Mouse (Mus musculus) limb, embryonic 11.5 days (tissue): Measurements from ENCODE around the gene Slc46a1. TPM values are rescaled to one million over a fixed set of nuclear protein-coding genes. Genes with fewer than 3 reads are reported as not detected.

Source experiments
- ATAC-seq: fragments of 200-750 bp; cut with Nextera tagmentation; 2 replicates; pipeline ENCODE4 v1.8.0; 2017; ENCODE audit warnings: low read depth; ENCODE audit not compliant: insufficient number of reproducible peaks, low FRiP score, low TSS enrichment
- DNase-seq: peaks from one replicate; pipeline ENCODE4 v3.0.0-alpha.2; 2015; ENCODE audit warnings: low spot score
- H3K27ac ChIP-seq: fragments of 300-500 bp; sonication (generic); replicated peaks from 2 replicates; pipeline ENCODE4 v1.5.1; 2014; ENCODE audit warnings: low read depth, mild to moderate bottlenecking, low read length
- H3K27me3 ChIP-seq: fragments of 300-500 bp; sonication (generic); 2 replicates; pipeline ENCODE4 v1.6.1; 2014; ENCODE audit warnings: mild to moderate bottlenecking, low read length, mixed read lengths; ENCODE audit not compliant: control insufficient read depth, insufficient read depth
- H3K36me3 ChIP-seq: fragments of 300-500 bp; sonication (generic); 2 replicates; pipeline ENCODE4 v1.6.1; 2014; ENCODE audit warnings: mild to moderate bottlenecking, low read length, moderate library complexity, mixed read lengths; ENCODE audit not compliant: control insufficient read depth, insufficient read depth
- H3K4me1 ChIP-seq: fragments of 300-500 bp; sonication (generic); 2 replicates; pipeline ENCODE4 v1.6.1; 2014; ENCODE audit warnings: low read length, mixed read lengths; ENCODE audit not compliant: control insufficient read depth, insufficient read depth
- H3K4me2 ChIP-seq: fragments of 300-500 bp; sonication (generic); 2 replicates; pipeline ENCODE4 v1.6.1; 2014; ENCODE audit warnings: low read depth, mild to moderate bottlenecking, moderate library complexity; ENCODE audit not compliant: severe bottlenecking
- H3K4me3 ChIP-seq: fragments of 300-500 bp; sonication (generic); 2 replicates; pipeline ENCODE4 v1.5.1; 2014; ENCODE audit warnings: low read depth, low read length
- H3K9ac ChIP-seq: fragments of 300-500 bp; sonication (generic); 2 replicates; pipeline ENCODE4 v1.6.1; 2014; ENCODE audit warnings: mild to moderate bottlenecking, low read length
- H3K9me3 ChIP-seq: fragments of 300-500 bp; sonication (generic); 2 replicates; pipeline ENCODE4 v1.6.1; 2016; ENCODE audit warnings: low read length; ENCODE audit not compliant: control insufficient read depth
- WGBS: fragments of 180-500 bp; shearing (Covaris S2); extraction: QIAGEN DNeasy Blood & Tissue Kit; methylation state at CpG from one replicate; pipeline ENCODE4 v1.1.7; 2014; 5-methylcytosine and 5-hydroxymethylcytosine counted together
- polyA plus RNA-seq: library from polyadenylated mRNA; unstranded; fragments of >200 nt; fragmentation: Nextera tagmentation; extraction: Ambion mirVana; gene quantifications from 2 replicates; pipeline ENCODE4 v1.2.1, GENCODE M21; 2014

The Slc46a1 gene
- polyA plus RNA-seq, 1 experiment from 2014 or later, result 14.9 TPM

DNA sequence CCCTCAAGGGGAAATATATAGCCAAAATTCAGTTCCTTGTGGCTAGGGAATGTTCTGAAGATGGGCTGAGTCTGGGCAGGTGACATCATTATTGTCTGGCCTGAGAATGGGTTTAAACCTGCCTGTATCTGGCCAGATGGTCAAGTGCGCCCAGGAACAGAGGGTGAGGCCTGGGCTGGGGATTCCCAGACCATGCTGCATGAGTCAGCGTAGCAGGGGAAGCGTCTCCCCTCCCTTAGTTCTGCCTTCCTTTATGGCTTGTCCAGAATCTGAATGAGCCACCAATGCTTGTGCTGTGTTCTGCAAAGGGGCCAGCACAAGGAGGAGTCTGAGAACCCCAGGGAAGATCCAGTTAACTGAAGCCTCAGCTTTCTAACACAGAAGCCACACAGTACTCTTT is 18.3 kb upstream of the Slc46a1 start:
- Histone ChIP-seq H3K27ac (no peak overlapping the region), H3K36me3 (no peaks in the 10 kb centered on the region), H3K4me3 (no peak overlapping the region), H3K9me3 (no peaks in the 10 kb centered on the region), H3K4me2 (no peak overlapping the region), H3K4me1 (no peaks in the 10 kb centered on the region), H3K27me3 (no peaks in the 10 kb centered on the region), H3K9ac (no peak overlapping the region)
- no peak for DNase-seq
- no peak for ATAC-seq
- WGBS, result 79% methylated on average over 3 of the region's 3 CpGs

GRCm38 (mm10) chr11:78448242-78448641 is 17.3 kb upstream of the Slc46a1 start:
- no peaks in the 10 kb centered on the region for H3K4me1 ChIP-seq
- no peaks in the 10 kb centered on the region for H3K27me3 ChIP-seq
- no peaks in the 10 kb centered on the region for H3K36me3 ChIP-seq
- DNase-seq, result no peak
- ATAC-seq, result no peak
- H3K4me2 ChIP-seq, result no peak overlapping the region
- no peak overlapping the region for H3K4me3 ChIP-seq
- 85% methylated on average over 1 of the region's 1 CpGs for WGBS
- no peak overlapping the region for H3K27ac ChIP-seq
- no peak overlapping the region for H3K9ac ChIP-seq
- H3K9me3 ChIP-seq, result no peaks in the 10 kb centered on the region

- WGBS, result 57% methylated on average over 2 of the region's 2 CpGs
- Histone ChIP-seq H3K36me3 (no peaks in the 10 kb centered on the region), H3K4me2 (no peak overlapping the region), H3K27ac (no peak overlapping the region), H3K9ac (no peak overlapping the region), H3K27me3 (no peaks in the 10 kb centered on the region), H3K9me3 (no peaks in the 10 kb centered on the region), H3K4me1 (no peaks in the 10 kb centered on the region), H3K4me3 (no peak overlapping the region)
- DNase-seq (no peak), ATAC-seq (no peak)
Measured at GRCm38 (mm10) chr11:78450337-78450736, 15.2 kb upstream of the Slc46a1 start.

GRCm38 (mm10) chr11:78453675-78454074 is 11.8 kb upstream of the Slc46a1 start:
- no peaks in the 10 kb centered on the region for H3K27me3 ChIP-seq
- H3K9me3 ChIP-seq, result no peaks in the 10 kb centered on the region
- H3K4me2 ChIP-seq, result no peak overlapping the region
- no peaks in the 10 kb centered on the region for H3K4me1 ChIP-seq
- no peak overlapping the region for H3K27ac ChIP-seq
- DNase-seq (peak; percentile 78), ATAC-seq (no peak)
- WGBS, result 17% methylated on average over 4 of the region's 4 CpGs
- H3K36me3 ChIP-seq, result no peaks in the 10 kb centered on the region
- H3K4me3 ChIP-seq, result no peak overlapping the region
- H3K9ac ChIP-seq, result no peak overlapping the region

DNA sequence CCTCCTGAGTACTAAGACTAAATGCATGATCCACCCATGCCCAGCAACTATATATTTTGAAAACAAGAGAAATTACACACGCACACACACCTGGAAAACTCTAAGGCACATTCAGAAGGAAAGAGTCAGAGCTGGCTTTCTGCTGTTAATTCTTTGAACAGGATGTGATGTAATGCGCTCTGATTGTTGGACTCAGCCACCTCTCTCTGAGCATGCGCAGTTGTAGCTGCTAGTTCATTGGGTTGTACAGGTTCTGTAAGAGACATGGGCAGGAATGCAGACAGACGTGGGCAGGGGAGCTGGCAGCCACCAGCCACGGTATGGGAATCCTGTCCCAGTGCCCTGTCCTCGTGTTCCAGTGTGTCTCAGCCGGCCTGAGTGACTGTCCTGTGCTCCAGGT is 11.2 kb upstream of the Slc46a1 start:
- no peak overlapping the region for H3K27ac ChIP-seq
- H3K9me3 ChIP-seq, result no peaks in the 10 kb centered on the region
- H3K4me3 ChIP-seq, result no peak overlapping the region
- no peak overlapping the region for H3K9ac ChIP-seq
- no peak overlapping the region for H3K4me2 ChIP-seq
- no peak for DNase-seq
- WGBS, result 68% methylated on average over 7 of the region's 7 CpGs
- ATAC-seq, result no peak
- H3K27me3 ChIP-seq, result no peaks in the 10 kb centered on the region
- no peaks in the 10 kb centered on the region for H3K4me1 ChIP-seq
- no peaks in the 10 kb centered on the region for H3K36me3 ChIP-seq

- ATAC-seq (no peak), DNase-seq (peak; percentile 65)
- no peaks in the 10 kb centered on the region for H3K4me1 ChIP-seq
- no peak overlapping the region for H3K4me3 ChIP-seq
- no peak overlapping the region for H3K27ac ChIP-seq
- H3K9me3 ChIP-seq, result no peaks in the 10 kb centered on the region
- WGBS, result 35% methylated on average over 5 of the region's 5 CpGs
- H3K36me3 ChIP-seq, result no peaks in the 10 kb centered on the region
- H3K27me3 ChIP-seq, result no peaks in the 10 kb centered on the region
- H3K4me2 ChIP-seq, result no peak overlapping the region
- H3K9ac ChIP-seq, result no peak overlapping the region
Measured at GRCm38 (mm10) chr11:78455308-78455707, 10.2 kb upstream of the Slc46a1 start.

- H3K9me3 ChIP-seq, result no peaks in the 10 kb centered on the region
- WGBS, result 85% methylated on average over 17 of the region's 17 CpGs
- ATAC-seq (no peak), DNase-seq (no peak)
- no peaks in the 10 kb centered on the region for H3K4me1 ChIP-seq
- no peak overlapping the region for H3K9ac ChIP-seq
- no peaks in the 10 kb centered on the region for H3K27me3 ChIP-seq
- H3K4me3 ChIP-seq, result no peak overlapping the region
- H3K27ac ChIP-seq, result no peak overlapping the region
- no peaks in the 10 kb centered on the region for H3K36me3 ChIP-seq
- H3K4me2 ChIP-seq, result no peak overlapping the region
Measured at GRCm38 (mm10) chr11:78458740-78459139, 6.8 kb upstream of the Slc46a1 start.

- DNase-seq (no peak), ATAC-seq (no peak)
- H3K4me3 ChIP-seq, result no peak overlapping the region
- 68% methylated on average over 1 of the region's 1 CpGs for WGBS
- no peak overlapping the region for H3K9ac ChIP-seq
- H3K27ac ChIP-seq, result no peak overlapping the region
- H3K4me1 ChIP-seq, result 0 out of 2 replicates have a peak, but pooled peaks cover 3% of the 10 kb centered on the region
- no peaks in the 10 kb centered on the region for H3K36me3 ChIP-seq
- H3K27me3 ChIP-seq, result no peaks in the 10 kb centered on the region
- no peaks in the 10 kb centered on the region for H3K9me3 ChIP-seq
- H3K4me2 ChIP-seq, result no peak overlapping the region
Measured at GRCm38 (mm10) chr11:78461894-78462293, 3.6 kb upstream of the Slc46a1 start.

DNA sequence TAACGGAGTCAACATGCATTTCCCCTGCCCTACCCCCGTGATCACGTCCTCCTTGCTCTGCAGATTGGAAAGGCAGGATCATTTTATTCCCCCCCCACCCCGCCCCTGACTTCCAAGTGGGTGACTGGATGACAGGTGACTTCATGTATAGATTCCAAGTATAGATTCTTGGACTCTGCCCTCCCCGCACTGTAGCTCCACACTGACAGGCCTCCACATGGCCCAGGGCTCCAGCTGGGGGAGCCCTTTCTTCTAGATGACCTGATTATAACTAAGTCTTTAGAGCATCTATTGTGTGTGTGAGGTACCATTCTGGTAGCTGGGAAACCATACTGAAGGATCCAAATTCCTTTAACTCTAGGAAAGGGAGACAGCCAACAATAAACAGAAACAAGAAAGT is 2.8 kb upstream of the Slc46a1 start:
- DNase-seq (no peak), ATAC-seq (no peak)
- no peaks in the 10 kb centered on the region for H3K9me3 ChIP-seq
- no peaks in the 10 kb centered on the region for H3K27me3 ChIP-seq
- H3K27ac ChIP-seq, result no peak overlapping the region
- no peaks in the 10 kb centered on the region for H3K36me3 ChIP-seq
- no peak overlapping the region for H3K4me2 ChIP-seq
- 0 out of 2 replicates have a peak, but pooled peaks cover 3% of the 10 kb centered on the region for H3K4me1 ChIP-seq
- WGBS, result 82% methylated on average over 5 of the region's 5 CpGs
- H3K4me3 ChIP-seq, result no peak overlapping the region
- no peak overlapping the region for H3K9ac ChIP-seq
